Mouse (Mus musculus) limb, embryonic 13.5 days (tissue): ENCODE results near the gene Hoxa5. TPM values are rescaled to one million over a fixed set of nuclear protein-coding genes. Genes with fewer than 3 reads are reported as not detected.

Source experiments
- ATAC-seq: fragments of 200-750 bp; cut with Nextera tagmentation; 2 replicates; pipeline ENCODE4 v1.8.0; 2017; ENCODE audit warnings: low read depth, moderate number of reproducible peaks, moderate TSS enrichment; ENCODE audit not compliant: low FRiP score
- H3K27ac ChIP-seq: fragments of 300-500 bp; sonication (generic); 2 replicates; pipeline ENCODE4 v1.5.1; 2015; ENCODE audit warnings: inconsistent platforms, mild to moderate bottlenecking, moderate library complexity
- H3K27me3 ChIP-seq: fragments of 300-500 bp; sonication (generic); 2 replicates; pipeline ENCODE4 v1.6.1; 2015; ENCODE audit warnings: mild to moderate bottlenecking, inconsistent platforms
- H3K36me3 ChIP-seq: fragments of 300-500 bp; sonication (generic); 2 replicates; pipeline ENCODE4 v1.6.1; 2015; ENCODE audit warnings: inconsistent platforms, mild to moderate bottlenecking, moderate library complexity
- H3K4me1 ChIP-seq: fragments of 300-500 bp; sonication (generic); 2 replicates; pipeline ENCODE4 v1.6.1; 2015; ENCODE audit warnings: inconsistent platforms
- H3K4me2 ChIP-seq: fragments of 300-500 bp; sonication (generic); replicated peaks from 2 replicates; pipeline ENCODE4 v1.6.1; 2015; ENCODE audit warnings: inconsistent platforms, mild to moderate bottlenecking, moderate library complexity
- H3K4me3 ChIP-seq: fragments of 300-500 bp; sonication (generic); 2 replicates; pipeline ENCODE4 v1.5.1; 2015; ENCODE audit warnings: moderate library complexity, mild to moderate bottlenecking, inconsistent platforms
- H3K9ac ChIP-seq: fragments of 300-500 bp; sonication (generic); 2 replicates; pipeline ENCODE4 v1.6.1; 2015; ENCODE audit warnings: mild to moderate bottlenecking, inconsistent platforms
- H3K9me3 ChIP-seq: fragments of 300-500 bp; sonication (generic); 2 replicates; pipeline ENCODE4 v1.6.1; 2016; ENCODE audit warnings: inconsistent platforms
- WGBS: fragments of 180-500 bp; shearing (Covaris S2); methylation state at CpG from one replicate; pipeline ENCODE4 v1.1.7; 2015; 5-methylcytosine and 5-hydroxymethylcytosine counted together
- polyA plus RNA-seq: library from polyadenylated mRNA; unstranded; fragments of >200 nt; fragmentation: Nextera tagmentation; extraction: Ambion mirVana; gene quantifications from 2 replicates; pipeline ENCODE4 v1.2.1, GENCODE M21; 2015

Hoxa5 gene
- polyA plus RNA-seq, 1 experiment from 2014 or later, result 5.3 TPM

DNA sequence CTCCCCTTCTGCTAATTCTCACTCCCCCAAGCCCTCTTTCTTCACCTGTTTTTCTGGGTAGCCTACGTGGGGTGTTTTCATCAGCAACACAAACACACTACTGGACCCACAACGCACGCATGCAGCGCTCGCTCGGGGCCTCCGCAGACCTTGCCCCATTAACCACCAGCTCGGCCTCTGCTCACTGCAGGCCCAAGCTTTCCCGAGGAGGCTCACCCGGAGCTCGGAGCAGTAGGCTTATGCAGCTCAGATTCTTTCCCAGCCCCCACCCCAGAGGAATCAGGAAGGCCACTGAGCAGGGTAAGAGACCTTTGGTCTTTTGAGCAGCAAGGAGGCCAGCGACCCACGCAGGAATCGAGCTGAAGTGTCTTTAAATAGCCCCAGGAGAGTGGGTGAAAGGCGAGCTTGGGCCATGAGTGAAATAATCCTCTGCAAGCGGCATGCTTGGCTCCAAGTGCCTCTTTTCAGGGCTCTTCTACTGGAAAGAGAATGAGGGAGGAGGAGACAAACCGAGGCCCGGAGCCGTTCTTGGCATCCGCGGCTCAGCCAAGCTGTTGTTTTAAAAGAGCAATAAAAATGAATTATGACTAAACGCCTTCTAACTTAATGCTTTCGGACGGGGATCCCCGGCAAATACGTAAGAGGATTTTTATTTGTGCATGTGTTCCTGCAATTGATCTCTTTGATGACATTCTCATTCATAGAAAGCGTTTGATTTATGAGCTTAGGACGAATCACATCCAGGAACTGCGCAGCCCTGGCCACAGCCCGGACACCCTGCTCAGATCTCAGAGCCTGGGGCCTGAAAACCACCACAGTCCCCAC lies 43.7 kb downstream of the Hoxa5 start:
- Histone ChIP-seq H3K9ac (peak overlapping the region; percentile 31; the same call in 1 of the 2 replicates), H3K36me3 (no peaks in the 10 kb centered on the region), H3K4me1 (peaks cover 64% of the 10 kb centered on the region), H3K27ac (no peak overlapping the region), H3K27me3 (peaks cover 87% of the 10 kb centered on the region), H3K4me3 (peak overlapping the region; percentile 72), H3K9me3 (no peaks in the 10 kb centered on the region), H3K4me2 (peak overlapping the region; percentile 100)
- peak; percentile 21; the same call in 1 of the 2 replicates for ATAC-seq
- WGBS, result 3% methylated on average over 30 of the region's 30 CpGs

DNA sequence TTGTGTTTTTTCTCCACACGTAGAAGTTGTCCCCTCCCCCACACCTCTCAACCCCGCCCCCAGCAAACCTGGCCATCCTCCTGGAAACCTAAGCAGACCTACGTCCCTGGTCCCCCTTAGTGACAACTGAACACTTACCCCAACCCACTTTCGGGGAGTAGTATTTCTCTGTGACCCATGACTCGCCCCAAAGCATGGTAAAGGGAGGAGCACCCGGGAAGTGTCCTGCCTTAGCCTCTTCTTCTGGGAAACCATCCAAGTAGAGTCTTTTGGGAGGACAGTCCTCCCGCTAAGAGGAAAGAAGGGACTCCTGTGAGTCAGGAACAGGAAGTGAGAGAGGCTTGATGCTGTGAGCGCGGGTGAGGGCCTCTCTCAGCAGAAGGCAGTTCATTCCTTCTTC lies 44.4 kb downstream of the Hoxa5 start:
- Histone ChIP-seq H3K4me2 (peak overlapping the region; percentile 100), H3K27me3 (peaks cover 89% of the 10 kb centered on the region), H3K4me3 (peak overlapping the region; percentile 72; the same call in 1 of the 2 replicates), H3K4me1 (peaks cover 59% of the 10 kb centered on the region), H3K9me3 (no peaks in the 10 kb centered on the region), H3K9ac (no peak overlapping the region), H3K36me3 (no peaks in the 10 kb centered on the region), H3K27ac (no peak overlapping the region)
- WGBS, result 14% methylated on average over 9 of the region's 9 CpGs
- ATAC-seq, result no peak

DNA sequence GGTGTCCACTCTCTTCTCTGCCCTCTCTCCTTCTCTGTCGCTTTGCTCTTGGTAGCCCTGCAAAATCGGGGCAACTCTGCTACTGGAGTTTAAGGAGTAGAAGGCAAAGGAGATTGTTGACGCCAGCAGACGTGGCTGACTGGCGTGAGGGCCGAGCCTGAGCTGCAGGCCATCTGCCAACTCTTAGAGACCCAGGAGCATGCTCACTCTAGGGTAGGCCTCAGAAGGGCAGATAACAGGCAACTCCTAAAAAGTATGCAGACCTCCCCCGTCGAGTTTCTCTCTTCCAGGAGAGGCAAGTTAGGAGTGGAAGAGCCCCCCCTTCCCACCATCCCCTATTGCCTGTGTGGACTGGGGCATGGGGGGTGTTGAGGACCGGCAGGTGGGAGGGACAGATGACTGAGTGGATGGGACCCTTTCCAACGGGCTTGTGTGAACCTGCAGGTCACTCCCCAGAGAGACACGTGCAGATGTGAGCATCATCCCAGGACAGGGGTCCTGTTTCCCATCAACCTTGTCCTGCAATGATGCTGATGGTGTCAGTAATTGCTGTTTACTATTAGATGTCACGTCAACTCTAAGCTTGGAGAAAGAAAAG lies 45.1 kb downstream of the Hoxa5 start:
- H3K4me1 ChIP-seq, result peaks cover 52% of the 10 kb centered on the region
- H3K27ac ChIP-seq, result no peak overlapping the region
- H3K36me3 ChIP-seq, result no peaks in the 10 kb centered on the region
- H3K4me2 ChIP-seq, result peak overlapping the region; percentile 100
- WGBS, result 9% methylated on average over 12 of the region's 12 CpGs
- peaks cover 89% of the 10 kb centered on the region for H3K27me3 ChIP-seq
- peak overlapping the region; percentile 72 for H3K4me3 ChIP-seq
- H3K9me3 ChIP-seq, result no peaks in the 10 kb centered on the region
- ATAC-seq, result 0 out of 2 replicates have a peak, but pooled peaks have one; percentile 9
- H3K9ac ChIP-seq, result peak overlapping the region; percentile 67; the same call in 1 of the 2 replicates

GRCm38 (mm10) chr6:52158276-52159051 lies 45.9 kb downstream of the Hoxa5 start, which contains the start of gene Hoxa1:
Gene Hoxa1 (minus strand): TSS chr6:52158317.
- peak within 1 kb of the TSS; percentile 100 for H3K4me2 ChIP-seq
- H3K27me3 ChIP-seq, result peaks cover 89% of the 10 kb centered on the region
- ATAC-seq, result peak; percentile 84
- under 1% methylated on average over 55 of the region's 55 CpGs for WGBS
- H3K4me1 ChIP-seq, result peaks cover 45% of the 10 kb centered on the region
- H3K9ac ChIP-seq, result peak within 1 kb of the TSS; percentile 67
- peak within 1 kb of the TSS; percentile 72 for H3K4me3 ChIP-seq
- H3K27ac ChIP-seq, result peak within 1 kb of the TSS; percentile 10; the same call in 1 of the 2 replicates
- H3K9me3 ChIP-seq, result no peaks in the 10 kb centered on the region
- no peaks in the 10 kb centered on the region for H3K36me3 ChIP-seq

DNA sequence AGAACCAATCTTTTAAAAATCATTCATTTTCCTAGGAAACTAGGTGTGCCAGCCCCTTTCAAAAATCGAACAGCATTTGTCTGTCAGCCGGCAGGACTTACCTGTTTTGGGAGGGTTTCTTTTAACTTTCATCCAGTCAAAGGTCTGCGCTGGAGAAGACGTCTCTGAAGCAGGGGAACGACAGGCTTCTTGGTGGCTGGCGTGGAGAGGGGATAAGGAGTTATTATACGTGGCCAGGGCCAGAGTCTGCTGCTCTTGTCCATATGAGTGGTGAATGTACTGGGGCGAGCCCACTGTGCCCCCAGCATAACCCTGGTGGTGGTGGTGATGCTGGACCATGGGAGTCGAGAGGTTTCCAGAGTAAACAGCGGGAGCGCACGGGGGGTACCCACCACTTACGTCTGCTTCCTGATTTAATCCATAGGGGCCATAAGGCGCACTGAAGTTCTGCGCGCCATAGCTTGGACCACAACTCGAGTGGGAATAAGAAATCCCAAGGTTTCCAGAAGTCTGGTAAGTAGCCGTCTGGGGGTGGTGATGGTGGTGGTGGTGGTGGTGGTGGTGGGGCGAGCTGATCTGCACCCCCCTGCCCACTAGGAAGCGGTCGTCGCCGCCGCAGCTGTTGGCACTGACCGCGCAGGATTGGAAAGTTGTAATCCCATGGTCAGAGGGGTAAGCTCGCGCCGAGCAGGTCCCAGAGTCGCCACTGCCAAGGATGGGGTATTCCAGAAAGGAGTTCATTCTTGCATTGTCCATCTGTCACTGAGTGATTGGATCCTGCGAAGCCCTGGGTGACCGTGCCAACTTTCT lies 46.7 kb downstream of the Hoxa5 start:
- Histone ChIP-seq H3K9ac (no peak overlapping the region), H3K4me3 (peak overlapping the region; percentile 72), H3K36me3 (no peaks in the 10 kb centered on the region), H3K4me1 (peaks cover 38% of the 10 kb centered on the region), H3K27me3 (peaks cover 89% of the 10 kb centered on the region), H3K4me2 (peak overlapping the region; percentile 100), H3K27ac (no peak overlapping the region), H3K9me3 (no peaks in the 10 kb centered on the region)
- under 1% methylated on average over 32 of the region's 32 CpGs for WGBS
- no peak for ATAC-seq

- ATAC-seq, result no peak
- H3K4me1 ChIP-seq, result peaks cover 38% of the 10 kb centered on the region
- peak overlapping the region; percentile 72 for H3K4me3 ChIP-seq
- H3K36me3 ChIP-seq, result no peaks in the 10 kb centered on the region
- H3K4me2 ChIP-seq, result no peak overlapping the region; the same call in 1 of the 2 replicates
- peaks cover 92% of the 10 kb centered on the region for H3K27me3 ChIP-seq
- WGBS, result 3% methylated on average over 20 of the region's 20 CpGs
- no peak overlapping the region for H3K9ac ChIP-seq
- no peak overlapping the region for H3K27ac ChIP-seq
- no peaks in the 10 kb centered on the region for H3K9me3 ChIP-seq
These were observed 47.7 kb downstream of the Hoxa5 start for GRCm38 (mm10) chr6:52156551-52157200.

DNA sequence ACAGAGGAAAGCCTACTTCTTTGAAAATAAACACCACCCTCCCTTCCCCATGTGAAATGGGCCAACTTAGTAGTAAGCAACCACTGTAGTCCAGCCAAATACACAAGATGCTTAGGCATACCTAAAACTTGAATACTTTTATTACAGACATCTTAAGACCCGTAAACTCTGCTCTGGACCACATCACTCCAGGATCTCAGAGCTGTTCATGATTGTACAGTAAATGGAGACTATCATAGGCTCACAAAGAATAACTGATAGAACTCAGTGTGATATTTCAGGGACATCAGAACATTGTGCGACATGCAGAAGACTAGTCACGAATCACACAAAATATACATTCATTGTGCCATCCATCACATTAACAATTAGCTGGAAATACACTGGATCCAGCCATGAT lies 48.9 kb downstream of the Hoxa5 start:
- Histone ChIP-seq H3K9ac (no peak overlapping the region), H3K36me3 (no peaks in the 10 kb centered on the region), H3K4me1 (peaks cover 34% of the 10 kb centered on the region), H3K27ac (no peak overlapping the region), H3K9me3 (no peaks in the 10 kb centered on the region), H3K27me3 (peaks cover 93% of the 10 kb centered on the region), H3K4me2 (no peak overlapping the region), H3K4me3 (no peak overlapping the region)
- ATAC-seq, result no peak
- WGBS, result 67% methylated on average over 3 of the region's 3 CpGs

- H3K27ac ChIP-seq, result no peak overlapping the region
- no peaks in the 10 kb centered on the region for H3K36me3 ChIP-seq
- no peak overlapping the region for H3K9ac ChIP-seq
- peaks cover 92% of the 10 kb centered on the region for H3K27me3 ChIP-seq
- 25% methylated on average over 5 of the region's 5 CpGs for WGBS
- no peaks in the 10 kb centered on the region for H3K9me3 ChIP-seq
- H3K4me2 ChIP-seq, result no peak overlapping the region
- H3K4me1 ChIP-seq, result peaks cover 23% of the 10 kb centered on the region
- no peak overlapping the region for H3K4me3 ChIP-seq
- ATAC-seq, result no peak
These were observed 50.3 kb downstream of the Hoxa5 start for GRCm38 (mm10) chr6:52154044-52154443.

GRCm38 (mm10) chr6:52153270-52153669 lies 51.1 kb downstream of the Hoxa5 start:
- no peak for ATAC-seq
- Histone ChIP-seq H3K4me2 (no peak overlapping the region), H3K4me1 (peaks cover 19% of the 10 kb centered on the region), H3K36me3 (no peaks in the 10 kb centered on the region), H3K4me3 (no peak overlapping the region), H3K9ac (no peak overlapping the region), H3K9me3 (no peaks in the 10 kb centered on the region), H3K27ac (no peak overlapping the region), H3K27me3 (peaks cover 90% of the 10 kb centered on the region)
- 6% methylated on average over 6 of the region's 6 CpGs for WGBS

GRCm38 (mm10) chr6:52152226-52153193 lies 51.9 kb downstream of the Hoxa5 start:
- 18% methylated on average over 16 of the region's 16 CpGs for WGBS
- no peaks in the 10 kb centered on the region for H3K9me3 ChIP-seq
- ATAC-seq, result no peak

More at GRCm38 (mm10) chr6:52152226-52153193, 51.9 kb downstream of the Hoxa5 start:
- peaks cover 13% of the 10 kb centered on the region for H3K4me1 ChIP-seq
- no peak overlapping the region for H3K4me2 ChIP-seq
- H3K27ac ChIP-seq, result no peak overlapping the region
- H3K4me3 ChIP-seq, result no peak overlapping the region
- H3K36me3 ChIP-seq, result no peaks in the 10 kb centered on the region
- H3K27me3 ChIP-seq, result peaks cover 90% of the 10 kb centered on the region
- no peak overlapping the region for H3K9ac ChIP-seq
